Mouse (Mus musculus): Measurements from ENCODE around the gene Zfp638. TPM values are rescaled to one million over a fixed set of nuclear protein-coding genes. Genes with fewer than 3 reads are reported as not detected.

The Zfp638 gene
- 39.5 and 47.0 TPM in 2 replicates for total RNA-seq (2014; rRNA removed)
- polyA plus RNA-seq (2012; rRNA removed) = 4.4 and 5.0 TPM in 2 replicates

GRCm38 (mm10) chr6:83866954-83867597 is at the start of gene Zfp638:
Gene Zfp638 (plus strand): TSS chr6:83867109.
- no peaks in the 10 kb centered on the region for H3K36me3 ChIP-seq (ENCODE audit: control insufficient read depth, insufficient read depth, low read length)
- H3K27me3 ChIP-seq (ENCODE audit: control insufficient read depth, insufficient read depth, low read length) = no peaks in the 10 kb centered on the region
- 0 out of 2 replicates have a peak, but pooled peaks have one; percentile 21 for TF ChIP-seq POLR2A (IDR thresholded peaks at IDR 0.05; ENCODE audit: extremely low read depth, insufficient read depth, low read length)
- TF ChIP-seq CTCF (IDR thresholded peaks at IDR 0.05; ENCODE audit: low read depth, low read length) = no peak
- H3K9ac ChIP-seq (ENCODE audit: low read depth, low read length) = peak within 1 kb of the TSS; percentile 51
- H3K27ac ChIP-seq (replicated peaks; ENCODE audit: insufficient read depth, low read depth, low read length) = peak within 1 kb of the TSS; percentile 32
- WGBS = under 1% methylated on average over 50 of the region's 50 CpGs
- DNase-seq (ENCODE audit: extremely low read depth, low read depth, low spot score) = peak; percentile 71
- no peaks in the 10 kb centered on the region for H3K79me2 ChIP-seq (ENCODE audit: control insufficient read depth, insufficient read depth, low read length)
- peak within 1 kb of the TSS; percentile 64 for H3K4me3 ChIP-seq (ENCODE audit: insufficient read depth, low read depth, low read length)
- H3K4me1 ChIP-seq (ENCODE audit: control insufficient read depth, insufficient read depth, low read length) = no peaks in the 10 kb centered on the region; the same call in 1 of the 2 replicates

- no peak overlapping the region for H3K9ac ChIP-seq (ENCODE audit: low read depth, low read length)
- peaks cover 1% of the 10 kb centered on the region; the same call in 1 of the 2 replicates for H3K4me1 ChIP-seq (ENCODE audit: control insufficient read depth, insufficient read depth, low read length)
- 84% methylated on average over 1 of the region's 1 CpGs for WGBS
- no peak for DNase-seq (ENCODE audit: extremely low read depth, low read depth, low spot score)
- H3K27ac ChIP-seq (replicated peaks; ENCODE audit: insufficient read depth, low read depth, low read length) = no peak overlapping the region
- H3K4me3 ChIP-seq (ENCODE audit: insufficient read depth, low read depth, low read length) = no peak overlapping the region
- H3K36me3 ChIP-seq (ENCODE audit: control insufficient read depth, insufficient read depth, low read length) = peaks cover 7% of the 10 kb centered on the region
- no peaks in the 10 kb centered on the region for H3K27me3 ChIP-seq (ENCODE audit: control insufficient read depth, insufficient read depth, low read length)
- TF ChIP-seq POLR2A (IDR thresholded peaks at IDR 0.05; ENCODE audit: extremely low read depth, insufficient read depth, low read length) = no peak
- H3K79me2 ChIP-seq (ENCODE audit: control insufficient read depth, insufficient read depth, low read length) = no peaks in the 10 kb centered on the region; the same call in 1 of the 2 replicates
Measured at GRCm38 (mm10) chr6:83818996-83819395, 47.9 kb upstream of the Zfp638 start.

- WGBS = 56% methylated on average over 2 of the region's 2 CpGs
Measured at GRCm38 (mm10) chr6:83820727-83821515, 46.0 kb upstream of the Zfp638 start.

GRCm38 (mm10) chr6:83821856-83822255 is 45.1 kb upstream of the Zfp638 start:
- no peak for TF ChIP-seq POLR2A (IDR thresholded peaks at IDR 0.05; ENCODE audit: extremely low read depth, insufficient read depth, low read length)
- no peak for TF ChIP-seq CTCF (IDR thresholded peaks at IDR 0.05; ENCODE audit: low read depth, low read length)
- no peak for DNase-seq (ENCODE audit: extremely low read depth, low read depth, low spot score)
- no peak overlapping the region for H3K9ac ChIP-seq (ENCODE audit: low read depth, low read length)
- no peak overlapping the region for H3K4me3 ChIP-seq (ENCODE audit: insufficient read depth, low read depth, low read length)
- H3K79me2 ChIP-seq (ENCODE audit: control insufficient read depth, insufficient read depth, low read length) = no peaks in the 10 kb centered on the region; the same call in 1 of the 2 replicates
- no peaks in the 10 kb centered on the region for H3K27me3 ChIP-seq (ENCODE audit: control insufficient read depth, insufficient read depth, low read length)
- WGBS = 86% methylated on average over 2 of the region's 2 CpGs
- H3K36me3 ChIP-seq (ENCODE audit: control insufficient read depth, insufficient read depth, low read length) = no peaks in the 10 kb centered on the region
- no peak overlapping the region for H3K27ac ChIP-seq (replicated peaks; ENCODE audit: insufficient read depth, low read depth, low read length)
- peaks cover 1% of the 10 kb centered on the region; the same call in 1 of the 2 replicates for H3K4me1 ChIP-seq (ENCODE audit: control insufficient read depth, insufficient read depth, low read length)

More at GRCm38 (mm10) chr6:83820727-83821515, 46.0 kb upstream of the Zfp638 start:
- TF ChIP-seq POLR2A (IDR thresholded peaks at IDR 0.05; ENCODE audit: extremely low read depth, insufficient read depth, low read length) (no peak), CTCF (IDR thresholded peaks at IDR 0.05; ENCODE audit: low read depth, low read length) (no peak)
- Histone ChIP-seq H3K27ac (replicated peaks; ENCODE audit: insufficient read depth, low read depth, low read length) (no peak overlapping the region), H3K9ac (ENCODE audit: low read depth, low read length) (no peak overlapping the region), H3K4me3 (ENCODE audit: insufficient read depth, low read depth, low read length) (no peak overlapping the region), H3K36me3 (ENCODE audit: control insufficient read depth, insufficient read depth, low read length) (no peaks in the 10 kb centered on the region), H3K27me3 (ENCODE audit: control insufficient read depth, insufficient read depth, low read length) (no peaks in the 10 kb centered on the region), H3K4me1 (ENCODE audit: control insufficient read depth, insufficient read depth, low read length) (peaks cover 1% of the 10 kb centered on the region; the same call in 1 of the 2 replicates), H3K79me2 (ENCODE audit: control insufficient read depth, insufficient read depth, low read length) (no peaks in the 10 kb centered on the region; the same call in 1 of the 2 replicates)
- peak; percentile 28 for DNase-seq (ENCODE audit: extremely low read depth, low read depth, low spot score)

- 2% methylated on average over 35 of the region's 35 CpGs for WGBS
- no peak for TF ChIP-seq CTCF (IDR thresholded peaks at IDR 0.05; ENCODE audit: low read depth, low read length)
- no peak for TF ChIP-seq POLR2A (IDR thresholded peaks at IDR 0.05; ENCODE audit: extremely low read depth, insufficient read depth, low read length)
- no peaks in the 10 kb centered on the region; the same call in 1 of the 2 replicates for H3K4me1 ChIP-seq (ENCODE audit: control insufficient read depth, insufficient read depth, low read length)
- peak overlapping the region; percentile 70 for H3K4me3 ChIP-seq (ENCODE audit: insufficient read depth, low read depth, low read length)
- peak; percentile 21 for DNase-seq (ENCODE audit: extremely low read depth, low read depth, low spot score)
- peak overlapping the region; percentile 83 for H3K9ac ChIP-seq (ENCODE audit: low read depth, low read length)
- H3K27me3 ChIP-seq (ENCODE audit: control insufficient read depth, insufficient read depth, low read length) = no peaks in the 10 kb centered on the region
- peak overlapping the region; percentile 40 for H3K27ac ChIP-seq (replicated peaks; ENCODE audit: insufficient read depth, low read depth, low read length)
- H3K36me3 ChIP-seq (ENCODE audit: control insufficient read depth, insufficient read depth, low read length) = no peaks in the 10 kb centered on the region
- peaks cover 3% of the 10 kb centered on the region; the same call in 1 of the 2 replicates for H3K79me2 ChIP-seq (ENCODE audit: control insufficient read depth, insufficient read depth, low read length)
Measured at GRCm38 (mm10) chr6:83830941-83831605, 35.8 kb upstream of the Zfp638 start.

All from liver, adult 2 months (tissue).